Mouse (Mus musculus) erythroblast, embryonic 14.5 days (primary cell): ENCODE data around the gene Prkch.

Experiments
- GATA1 ChIP-seq: IDR thresholded peaks from 2 replicates; pipeline ENCODE4 v1.6.1; 2012; ENCODE audit warnings: low read length, inconsistent platforms, mixed read lengths
- TAL1 ChIP-seq: IDR thresholded peaks from 3 replicates; pipeline ENCODE4 v1.6.1; 2012; ENCODE audit warnings: low read length, inconsistent platforms, mixed read lengths

GRCm38 (mm10) chr12:73693347-73693746 lies 108.8 kb downstream of the Prkch start:
- TF ChIP-seq GATA1 (no peak), TAL1 (no peak)
